Mouse (Mus musculus) left cerebral cortex, adult 6 months (tissue): Measurements from ENCODE around the gene BC048403. TPM values are rescaled to one million over a fixed set of nuclear protein-coding genes. Genes with fewer than 3 reads are reported as not detected.

Source experiments
- long read RNA-seq, 2 experiments: library from polyadenylated mRNA; unstranded; transcript quantifications; one replicate each; pipeline ENCODE4 v2.0.0; 2019 to 2020
- polyA plus RNA-seq: library from polyadenylated mRNA; unstranded; fragments of <200 nt; fragmentation: Nextera tagmentation; gene quantifications from 2 replicates; pipeline ENCODE4 v1.2.3, GENCODE M21; 2021

Gene BC048403
- polyA plus RNA-seq: 2.0 and 4.2 TPM in 2 replicates
- long read RNA-seq, experiment 1, partial matches to known transcripts: 0 of 3 reads
- long read RNA-seq, experiment 1, other reads (novel, unspliced or antisense): 2 of 3 reads
- long read RNA-seq, experiment 2, partial matches to known transcripts: 0 of 4 reads
- long read RNA-seq, experiment 2, other reads (novel, unspliced or antisense): 4 of 4 reads

GRCm38 (mm10) chr10:121739548-121740505 is at the start of gene BC048403:
BC048403 (plus strand) TSS chr10:121739937.

Other genes starting within 250 kb of the BC048403 start
- 17.9 and 25.3 TPM in 2 replicates for gene Tbk1, start 153.2 kb upstream of the BC048403 start, polyA plus RNA-seq
- 26.0 and 33.1 TPM in 2 replicates for gene Xpot, start 113.6 kb upstream of the BC048403 start, polyA plus RNA-seq
- gene D930020B18Rik, start 98.3 kb upstream of the BC048403 start, polyA plus RNA-seq: 0.14 and 0.36 TPM in 2 replicates